8 mouse cellular contexts compared by ENCODE assay signal in the genomic region with DNA sequence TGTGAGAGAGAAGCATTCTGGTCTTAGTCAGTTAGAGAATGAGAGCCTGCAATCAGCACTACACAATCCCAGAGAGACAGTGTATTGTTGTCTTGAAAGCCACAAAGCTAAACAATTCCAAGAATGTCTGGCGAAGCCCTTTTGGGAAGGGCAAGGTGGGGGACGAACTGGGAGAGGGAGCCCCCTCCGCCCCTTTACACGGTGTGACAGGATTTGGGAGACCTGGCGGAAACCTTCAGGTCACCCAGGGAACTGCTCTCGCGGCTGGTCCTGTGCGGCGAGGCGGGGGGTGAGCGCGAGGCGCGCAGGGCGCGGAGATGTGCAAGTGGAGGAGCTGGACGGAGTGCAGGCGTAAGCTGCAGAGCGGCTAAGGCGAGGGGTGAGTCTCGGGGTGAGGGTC. TPM values are rescaled to one million over a fixed set of nuclear protein-coding genes. Genes with fewer than 3 reads are reported as not detected.
DNase-seq lines count a peak whose midpoint lies in the region; ATAC-seq and TF ChIP-seq lines count a peak whose summit lies in the region.

No protein-coding gene starts in this region.

- H3K9me3 ChIP-seq in embryonic facial prominence, embryonic 14.5 days (ENCODE audit: control insufficient read depth, low read length): no peaks in the 10 kb centered on the region
- H3K9me3 ChIP-seq in stomach, postnatal 0 days (ENCODE audit: control insufficient read depth, low read length): no peaks in the 10 kb centered on the region

- peak overlapping the region; percentile 84 for H3K4me2 ChIP-seq in embryonic facial prominence, embryonic 14.5 days (ENCODE audit: low read depth, low read length)
- H3K4me2 ChIP-seq in stomach, postnatal 0 days (replicated peaks; ENCODE audit: low read depth): peak overlapping the region; percentile 99

- peak overlapping the region; percentile 81 for H3K4me3 ChIP-seq in embryonic facial prominence, embryonic 14.5 days (ENCODE audit: low read depth, low read length)
- peak overlapping the region; percentile 58 for H3K4me3 ChIP-seq in stomach, postnatal 0 days (ENCODE audit: low read depth, low read length)

- TF ChIP-seq EP300 in stomach, postnatal 0 days (optimal IDR thresholded peaks at IDR 0.05): no peak

- peaks cover 3% of the 10 kb centered on the region; the same call in 1 of the 2 replicates for H3K4me1 ChIP-seq in embryonic facial prominence, embryonic 14.5 days (ENCODE audit: control insufficient read depth, insufficient read depth, low read length)
- H3K4me1 ChIP-seq in stomach, postnatal 0 days (replicated peaks; ENCODE audit: control insufficient read depth, insufficient read depth): no peaks in the 10 kb centered on the region

- peak; percentile 88 for ATAC-seq in embryonic facial prominence, embryonic 14.5 days (ENCODE audit: low read depth)
- ATAC-seq in stomach, postnatal 0 days (ENCODE audit: low FRiP score, low TSS enrichment): peak; percentile 51; the same call in 1 of the 2 replicates

- intact Hi-C loops in heart, postnatal 36 days (cut with DNase I): loop anchor here (5.0 kb wide), 1 partner anchor 242 kb away; no protein-coding TSS in a partner anchor

- 0% methylated on average over 13 of the region's 21 CpGs for WGBS in embryonic facial prominence, embryonic 14.5 days
- WGBS in stomach, postnatal 0 days: 2% methylated on average over 21 of the region's 21 CpGs

- H3K36me3 ChIP-seq in embryonic facial prominence, embryonic 14.5 days (ENCODE audit: control insufficient read depth, insufficient read depth, low read length): no peaks in the 10 kb centered on the region
- H3K36me3 ChIP-seq in stomach, postnatal 0 days (ENCODE audit: control insufficient read depth, insufficient read depth, low read length): no peaks in the 10 kb centered on the region

- peak; percentile 2 for DNase-seq in thymus, postnatal 14 days
- no peak for DNase-seq in thymus, adult 18-20 months
- peak; percentile 68 for DNase-seq in embryonic facial prominence, embryonic 14.5 days (ENCODE audit: low spot score)
- peak; percentile 35 to 52 for DNase-seq in heart, postnatal 36 days
- peak; percentile 70 to 82 for DNase-seq in kidney, postnatal 4 days
- peak; percentile 73 for DNase-seq in mesoderm, embryonic 11.5 days (ENCODE audit: low read depth, low spot score)
- peak; percentile 41 for DNase-seq in stomach, postnatal 0 days (ENCODE audit: low spot score)
- no peak for DNase-seq in retina, postnatal 1 day

- peak overlapping the region; percentile 99 for H3K27ac ChIP-seq in embryonic facial prominence, embryonic 14.5 days (replicated peaks; ENCODE audit: low read depth, low read length)
- no peak overlapping the region for H3K27ac ChIP-seq in stomach, postnatal 0 days (replicated peaks)

- H3K27me3 ChIP-seq in embryonic facial prominence, embryonic 14.5 days (replicated peaks; ENCODE audit: control insufficient read depth, insufficient read depth, low read length): no peaks in the 10 kb centered on the region
- H3K27me3 ChIP-seq in stomach, postnatal 0 days (ENCODE audit: control insufficient read depth, insufficient read depth, low read length): peaks cover 8% of the 10 kb centered on the region; the same call in 1 of the 2 replicates

- peak overlapping the region; percentile 87 for H3K9ac ChIP-seq in embryonic facial prominence, embryonic 14.5 days (ENCODE audit: low read depth, low read length)
- peak overlapping the region; percentile 48 for H3K9ac ChIP-seq in stomach, postnatal 0 days (ENCODE audit: low read length)

- peak; percentile 23 for TF ChIP-seq CTCF in stomach, postnatal 0 days (IDR thresholded peaks at IDR 0.05; ENCODE audit: low read depth)

RNA-seq across cellular contexts. Expression of gene Mme, which starts 53.9 kb away (rescaled TPM):
- polyA plus RNA-seq in embryonic facial prominence, embryonic 14.5 days (2014; fragmentation: Nextera tagmentation; extraction: Ambion mirVana): 51.6 and 58.8 TPM in 2 replicates
- 10 to 100 TPM; 13.8 to 14.9 TPM for total RNA-seq in heart, postnatal 36 days (2021)
- 0.19 and 0.33 TPM in 2 replicates for polyA plus RNA-seq in stomach, postnatal 0 days (2015; fragmentation: Nextera tagmentation; extraction: Ambion mirVana)

Comparison
In these comparisons a context has a peak if more than half of its experiments do, and no peak if none do; other contexts are left out.
1. DNase-seq: peak in thymus, postnatal 14 days (single experiment), embryonic facial prominence, embryonic 14.5 days (single experiment), heart, postnatal 36 days (2 of 2), kidney, postnatal 4 days (2 of 2), mesoderm, embryonic 11.5 days (single experiment) and stomach, postnatal 0 days (single experiment); none in thymus, adult 18-20 months (0 of 2) and retina, postnatal 1 day (single experiment).
2. RNA of gene Mme, which starts 53.9 kb away (polyA plus RNA-seq): 51.6 to 58.8 TPM in embryonic facial prominence, embryonic 14.5 days; 0.19 to 0.33 TPM in stomach, postnatal 0 days; every median in the first group is over 10 times any median in the second.